Mouse (Mus musculus) erythroblast, embryonic 14.5 days (primary cell): ENCODE results near the gene Col8a1.

Experiments used
- GATA1 ChIP-seq: IDR thresholded peaks from 2 replicates; pipeline ENCODE4 v1.6.1; 2012; ENCODE audit warnings: low read length, inconsistent platforms, mixed read lengths
- TAL1 ChIP-seq: IDR thresholded peaks from 3 replicates; pipeline ENCODE4 v1.6.1; 2012; ENCODE audit warnings: low read length, inconsistent platforms, mixed read lengths

DNA sequence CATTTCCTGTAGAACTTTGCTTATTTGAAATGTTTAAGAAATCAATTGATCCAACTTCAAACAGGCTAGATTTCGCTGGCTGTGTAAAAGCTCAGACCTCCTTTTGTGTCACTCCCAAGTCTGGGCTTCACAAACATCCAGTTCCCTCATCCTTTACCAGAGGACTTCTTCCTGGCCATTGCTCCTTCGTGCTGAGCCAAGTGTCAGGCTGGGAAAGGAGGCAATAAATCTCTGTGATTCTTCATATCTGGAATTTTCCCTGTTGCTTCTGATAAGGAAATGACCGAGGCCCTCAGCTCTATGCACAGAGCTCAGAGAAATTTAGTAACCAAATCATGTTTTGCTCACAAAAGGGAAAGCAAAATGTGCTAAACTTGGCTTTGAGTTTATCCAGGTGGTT lies 91.9 kb downstream of the Col8a1 start:
- no peak for TF ChIP-seq GATA1
- TF ChIP-seq TAL1, result no peak
